Mouse (Mus musculus): ENCODE results near the gene Oas1f. TPM values are rescaled to one million over a fixed set of nuclear protein-coding genes. Genes with fewer than 3 reads are reported as not detected.

Oas1f gene
- total and polyA plus RNA-seq, 3 experiments = not detected

- TF ChIP-seq JUN (IDR thresholded peaks at IDR 0.05; ENCODE audit: insufficient read depth, low read depth, low read length) = no peak
- no peak for TF ChIP-seq MEF2A (IDR thresholded peaks at IDR 0.05; ENCODE audit: borderline replicate concordance, low read depth, low read length)
- TF ChIP-seq ZKSCAN1 (IDR thresholded peaks at IDR 0.05; ENCODE audit: borderline replicate concordance, low read depth, low read length) = no peak
- TF ChIP-seq POLR2AphosphoS2 (IDR thresholded peaks at IDR 0.05; ENCODE audit: low read depth, low read length) = no peak
- no peak for TF ChIP-seq ZNF384 (IDR thresholded peaks at IDR 0.05; ENCODE audit: low read depth, low read length)
- TF ChIP-seq UBTF (IDR thresholded peaks at IDR 0.05; ENCODE audit: low read depth, low read length) = no peak
- no peak for TF ChIP-seq ELF1 (IDR thresholded peaks at IDR 0.05; ENCODE audit: low read depth, low read length)
- TF ChIP-seq E2F4 (IDR thresholded peaks at IDR 0.05; ENCODE audit: insufficient replicate concordance, low read depth, low read length) = no peak
- TF ChIP-seq POLR2A (IDR thresholded peaks at IDR 0.05; ENCODE audit: low read depth, low read length) = no peak
- no peak for TF ChIP-seq ZC3H11A (IDR thresholded peaks at IDR 0.05; ENCODE audit: low read depth, low read length)
- TF ChIP-seq NELFE (IDR thresholded peaks at IDR 0.05; ENCODE audit: low read depth, low read length) = no peak
- no peak for TF ChIP-seq CHD2 (IDR thresholded peaks at IDR 0.05; ENCODE audit: low read length)
- TF ChIP-seq TBP (conservative IDR thresholded peaks at IDR 0.05; ENCODE audit: low read depth, low read length) = no peak
- H3K4me2 ChIP-seq (ENCODE audit: insufficient read depth, low read depth, poor library complexity, severe bottlenecking) = no peak overlapping the region
- no peak overlapping the region for H3K27ac ChIP-seq (ENCODE audit: insufficient read depth, low read depth)
- no peaks in the 10 kb centered on the region for H3K9me3 ChIP-seq (replicated peaks; ENCODE audit: low read length)
- dilution Hi-C loops (cut with MboI; ENCODE audit: extremely low pct_ligation_motif_present, extremely low pct_unique_long_range_greater_than_20kb, low sequenced_read_pairs) (no loop called here), in situ Hi-C loops (cut with MboI; ENCODE audit: low pct_ligation_motif_present, low pct_unique_long_range_greater_than_20kb, low sequenced_read_pairs) (no loop called here)
- H3K4me1 ChIP-seq (ENCODE audit: control insufficient read depth in 1 of 2, insufficient read depth in 2 of 2) = no peaks in the 10 kb centered on the region
- no peaks in the 10 kb centered on the region for H3K36me3 ChIP-seq (replicated peaks in 1 of 2; ENCODE audit: control insufficient read depth in 1 of 2, insufficient read depth in 1 of 2, low read length in 1 of 2)
- no peak for DNase-seq (ENCODE audit: extremely low read depth)
- no peak overlapping the region for H3K9ac ChIP-seq (ENCODE audit: insufficient read depth, low read depth)
- no peak overlapping the region for H3K4me3 ChIP-seq (replicated peaks in 1 of 3; ENCODE audit: low read depth in 2 of 3, low read length in 2 of 3, poor library complexity in 1 of 3)
- no peaks in the 10 kb centered on the region for H3K79me2 ChIP-seq (replicated peaks; ENCODE audit: control insufficient read depth, extremely low read depth, insufficient read depth, poor library complexity, severe bottlenecking)
- H3K27me3 ChIP-seq (replicated peaks) = peaks cover 11% of the 10 kb centered on the region
Observed at GRCm38 (mm10) chr5:120898726-120899125, 51.6 kb downstream of the Oas1f start.

- H3K79me2 ChIP-seq (replicated peaks; ENCODE audit: control insufficient read depth, extremely low read depth, insufficient read depth, poor library complexity, severe bottlenecking) = no peaks in the 10 kb centered on the region
- no peak overlapping the region for H3K9ac ChIP-seq (ENCODE audit: insufficient read depth, low read depth)
- TF ChIP-seq RCOR1 (conservative IDR thresholded peaks at IDR 0.05; ENCODE audit: low read depth, low read length) (no peak), SMC3 (IDR thresholded peaks at IDR 0.05; ENCODE audit: low read depth, low read length) (no peak), POLR2A (IDR thresholded peaks at IDR 0.05; ENCODE audit: low read depth, low read length) (no peak), MAX (IDR thresholded peaks at IDR 0.05; ENCODE audit: low read length) (no peak), MYC (IDR thresholded peaks at IDR 0.05; ENCODE audit: low read depth, low read length) (no peak), HCFC1 (IDR thresholded peaks at IDR 0.05; ENCODE audit: low read depth, low read length) (no peak), JUND (conservative IDR thresholded peaks at IDR 0.05; ENCODE audit: low read depth, low read length) (no peak), MAZ (IDR thresholded peaks at IDR 0.05; ENCODE audit: low read depth, low read length) (no peak), NRF1 (IDR thresholded peaks at IDR 0.05; ENCODE audit: low read depth, low read length) (no peak), CHD2 (IDR thresholded peaks at IDR 0.05; ENCODE audit: low read length) (no peak), TBP (conservative IDR thresholded peaks at IDR 0.05; ENCODE audit: low read depth, low read length) (no peak), RAD21 (IDR thresholded peaks at IDR 0.05; ENCODE audit: low read depth, low read length) (no peak), BHLHE40 (IDR thresholded peaks at IDR 0.05; ENCODE audit: low read depth, low read length) (no peak), EP300 (IDR thresholded peaks at IDR 0.05; ENCODE audit: low read length) (no peak), MXI1 (IDR thresholded peaks at IDR 0.05; ENCODE audit: low read depth, low read length) (no peak)
- H3K27ac ChIP-seq (ENCODE audit: insufficient read depth, low read depth) = no peak overlapping the region
- in situ Hi-C loops (cut with MboI; ENCODE audit: low pct_ligation_motif_present, low pct_unique_long_range_greater_than_20kb, low sequenced_read_pairs) (no loop called here), dilution Hi-C loops (cut with MboI; ENCODE audit: extremely low pct_ligation_motif_present, extremely low pct_unique_long_range_greater_than_20kb, low sequenced_read_pairs) (no loop called here)
- peaks cover 11% of the 10 kb centered on the region for H3K27me3 ChIP-seq (replicated peaks)
- no peaks in the 10 kb centered on the region for H3K4me1 ChIP-seq (ENCODE audit: control insufficient read depth in 1 of 2, insufficient read depth in 2 of 2)
- H3K9me3 ChIP-seq (replicated peaks; ENCODE audit: low read length) = no peaks in the 10 kb centered on the region
- H3K4me3 ChIP-seq (replicated peaks in 1 of 3; ENCODE audit: low read depth in 2 of 3, low read length in 2 of 3, poor library complexity in 1 of 3) = no peak overlapping the region
- DNase-seq (ENCODE audit: extremely low read depth) = no peak
- no peaks in the 10 kb centered on the region for H3K36me3 ChIP-seq (replicated peaks in 1 of 2; ENCODE audit: control insufficient read depth in 1 of 2, insufficient read depth in 1 of 2, low read length in 1 of 2)
- no peak overlapping the region for H3K4me2 ChIP-seq (ENCODE audit: insufficient read depth, low read depth, poor library complexity, severe bottlenecking)
Observed at GRCm38 (mm10) chr5:120900666-120901065, 53.5 kb downstream of the Oas1f start.

Data from CH12.LX (cell line).